26 mouse cellular contexts compared by ENCODE assay signal in the genomic region with DNA sequence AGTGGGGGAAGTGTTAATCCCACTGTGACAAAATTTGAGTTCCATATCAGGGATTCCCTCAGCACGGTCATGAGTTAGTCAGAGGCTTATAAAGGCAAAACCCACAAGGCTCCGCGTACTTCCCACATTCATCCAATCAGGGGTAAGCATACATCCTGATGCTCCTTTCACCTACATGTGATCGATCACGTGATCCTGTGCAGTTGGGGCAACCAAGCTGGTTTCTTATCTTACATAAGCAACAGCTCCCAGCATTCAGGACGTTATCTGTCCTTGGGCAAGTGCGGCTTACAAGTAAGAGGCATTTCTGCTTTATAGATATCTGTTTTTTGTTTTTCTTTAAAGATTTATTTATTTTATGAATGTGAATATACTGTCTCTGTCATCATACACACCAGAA.
DNase-seq lines count a peak whose midpoint lies in the region; TF ChIP-seq lines count a peak whose summit lies in the region.
"Had no signal": no experiment of that assay in that cellular context is flagged by ENCODE, and none has a peak within 500 bp of the region (broad histone marks: within the 10 kb centered on the region; RNA-seq: fewer than 3 reads in every experiment).

No protein-coding gene starts in this region.

- no peak for TF ChIP-seq POLR2A in kidney, adult 2 months (IDR thresholded peaks at IDR 0.05; ENCODE audit: low read depth, low read length)

- TF ChIP-seq CTCF in C2C12 (IDR thresholded peaks at IDR 0.05; ENCODE audit: control insufficient read depth, insufficient read depth, insufficient read length) = no peak
- no peak for TF ChIP-seq CTCF in kidney, adult 2 months (conservative IDR thresholded peaks at IDR 0.05; ENCODE audit: insufficient read depth, insufficient read length, low read depth, low read length)

- H3K36me3 ChIP-seq in C2C12 (ENCODE audit: control insufficient read depth, insufficient read depth) = no peaks in the 10 kb centered on the region
- peaks cover 2% of the 10 kb centered on the region; the same call in 1 of the 2 replicates for H3K36me3 ChIP-seq in ES-E14 (ENCODE audit: control insufficient read depth, insufficient read depth, low read length, poor library complexity, severe bottlenecking)
- H3K36me3 ChIP-seq in kidney, adult 2 months (ENCODE audit: control insufficient read depth, insufficient read depth, low read length) = no peaks in the 10 kb centered on the region
- H3K36me3 ChIP-seq: embryonic facial prominence, embryonic 10.5 days; embryonic facial prominence, embryonic 13.5 days; forebrain, embryonic 12.5 days; forebrain, embryonic 15.5 days; heart, embryonic 12.5 days; heart, embryonic 15.5 days; hindbrain, embryonic 10.5 days; hindbrain, embryonic 15.5 days had no signal

- no peak for DNase-seq in ES-E14 (ENCODE audit: low read depth, low spot score)
- peak; percentile 58 for DNase-seq in ZHBTc4 (ENCODE audit: low read depth, low spot score)
- no peak for DNase-seq in cerebellum, postnatal 4 days (ENCODE audit: low spot score in 2 of 2)
- DNase-seq in kidney, adult 2 months = no peak
- DNase-seq in left cerebral cortex, postnatal 10 days (ENCODE audit: extremely low spot score in 1 of 2, low spot score in 2 of 2) = no peak
- DNase-seq: adrenal gland, adult 8-10 months; adrenal gland, postnatal 25 days; cerebellum, adult 18-20 months; cerebellum, adult 9-10 months; cerebellum, postnatal 25 days; embryo, embryonic 11 days; gastrocnemius, postnatal 25 days; heart, adult 18-20 months; heart, postnatal 10 days; heart, postnatal 36 days had no signal

- intact Hi-C loops in left cerebral cortex, postnatal 10 days (cut with DNase I) = no loop called here

- H3K4me3 ChIP-seq in C2C12 (ENCODE audit: insufficient read depth, poor library complexity, severe bottlenecking) (no peak overlapping the region), ES-E14 (ENCODE audit: insufficient read depth in 1 of 2, low read depth in 1 of 2, low read length in 2 of 2, poor library complexity in 1 of 2, severe bottlenecking in 1 of 2) (no peak overlapping the region)
- no peak overlapping the region for H3K4me3 ChIP-seq in kidney, adult 2 months (ENCODE audit: insufficient read depth, low read depth, low read length)
- H3K4me3 ChIP-seq: embryonic facial prominence, embryonic 10.5 days; embryonic facial prominence, embryonic 13.5 days; erythroblast, embryonic 14.5 days; forebrain, embryonic 12.5 days; forebrain, embryonic 15.5 days; heart, embryonic 12.5 days; heart, embryonic 15.5 days; hindbrain, embryonic 10.5 days; hindbrain, embryonic 15.5 days had no signal

- no peaks in the 10 kb centered on the region for H3K27me3 ChIP-seq in C2C12 (ENCODE audit: control insufficient read depth, insufficient read depth, insufficient read length)
- H3K27me3 ChIP-seq in kidney, adult 2 months (replicated peaks; ENCODE audit: control insufficient read depth, insufficient read depth, low read length) = 0 out of 2 replicates have a peak, but pooled peaks cover 6% of the 10 kb centered on the region
- H3K27me3 ChIP-seq: CH12.LX; embryonic facial prominence, embryonic 13.5 days; forebrain, embryonic 12.5 days; forebrain, embryonic 15.5 days; heart, embryonic 12.5 days; heart, embryonic 15.5 days; hindbrain, embryonic 15.5 days had no signal

- no peaks in the 10 kb centered on the region for H3K79me3 ChIP-seq in C2C12 (ENCODE audit: low read depth)

- H3K4me1 ChIP-seq in ES-E14 (ENCODE audit: control insufficient read depth in 2 of 2, insufficient read depth in 2 of 2, low read length in 2 of 2, poor library complexity in 1 of 2) = peaks cover 5 to 8% of the 10 kb centered on the region in 2 experiments; a peak in 2 of 4 replicates
- no peaks in the 10 kb centered on the region; the same call in 1 of the 2 replicates for H3K4me1 ChIP-seq in kidney, adult 2 months (ENCODE audit: control insufficient read depth, insufficient read depth, low read length)
- H3K4me1 ChIP-seq: embryonic facial prominence, embryonic 13.5 days; forebrain, embryonic 15.5 days; heart, embryonic 12.5 days; heart, embryonic 15.5 days had no signal

- 0 out of 2 replicates have a peak overlapping the region, but pooled peaks have one; percentile 43 for H3K9ac ChIP-seq in ES-E14 (ENCODE audit: insufficient read depth, low read depth, low read length, poor library complexity, severe bottlenecking)
- H3K9ac ChIP-seq: embryonic facial prominence, embryonic 13.5 days; forebrain, embryonic 12.5 days; forebrain, embryonic 15.5 days; heart, embryonic 12.5 days; heart, embryonic 15.5 days; hindbrain, embryonic 15.5 days had no signal

- WGBS in kidney, adult 2 months = 89% methylated on average over 7 of the region's 7 CpGs

- H3ac ChIP-seq in C2C12 (ENCODE audit: control insufficient read depth, insufficient read length, low read depth) = no peak overlapping the region

- H3K27ac ChIP-seq in ES-E14 (ENCODE audit: insufficient read depth, low read depth, low read length, poor library complexity, severe bottlenecking) = peak overlapping the region; percentile 70; the same call in 1 of the 2 replicates
- H3K27ac ChIP-seq in kidney, adult 2 months (ENCODE audit: insufficient read depth, low read depth, low read length) = no peak overlapping the region
- H3K27ac ChIP-seq: embryonic facial prominence, embryonic 10.5 days; embryonic facial prominence, embryonic 13.5 days; forebrain, embryonic 12.5 days; forebrain, embryonic 15.5 days; heart, embryonic 15.5 days; hindbrain, embryonic 10.5 days; hindbrain, embryonic 15.5 days had no signal

- H3K9me3 ChIP-seq in ES-E14 (ENCODE audit: control insufficient read depth, insufficient read depth, low read depth, low read length) = no peaks in the 10 kb centered on the region
- H3K9me3 ChIP-seq: embryonic facial prominence, embryonic 10.5 days; embryonic facial prominence, embryonic 13.5 days; forebrain, embryonic 12.5 days; forebrain, embryonic 15.5 days; heart, embryonic 12.5 days; heart, embryonic 15.5 days; hindbrain, embryonic 10.5 days; hindbrain, embryonic 15.5 days had no signal

- in situ Hi-C loops in ES-E14 (cut with MboI; ENCODE audit: low sequenced_read_pairs in 2 of 2, unreplicated experiment in 2 of 2) = loop anchor here in 1 of 2 experiments (5.0 kb wide), 1 partner anchor 689 kb away; no protein-coding TSS in a partner anchor

- H3K79me2 ChIP-seq in C2C12 (ENCODE audit: control insufficient read depth, insufficient read depth) = no peaks in the 10 kb centered on the region

TF ChIP-seq in C2C12, 6 proteins besides CTCF, POLR2A, EP300 and RAD21:
- TF ChIP-seq USF1 (IDR thresholded peaks at IDR 0.05; ENCODE audit: low read depth) (peak; percentile 46), MAX (IDR thresholded peaks at IDR 0.05) (no peak), FOSL1 (IDR thresholded peaks at IDR 0.05; ENCODE audit: insufficient read depth, low read length, poor library complexity, severe bottlenecking) (no peak), MYOG (IDR thresholded peaks at IDR 0.05; ENCODE audit: control insufficient read depth, extremely low read depth, insufficient read length) (no peak), MYOD1 (IDR thresholded peaks at IDR 0.05; ENCODE audit: control insufficient read depth, insufficient read length, low read depth) (no peak)

TF ChIP-seq in ES-E14, 5 proteins besides CTCF, POLR2A, EP300 and RAD21:
- no peak for TF ChIP-seq ZC3H11A (IDR thresholded peaks at IDR 0.05; ENCODE audit: borderline replicate concordance, low read depth, low read length)
- TF ChIP-seq HCFC1 (IDR thresholded peaks at IDR 0.05; ENCODE audit: borderline replicate concordance, insufficient read depth, low read length) = no peak
- TF ChIP-seq ZNF384 (IDR thresholded peaks at IDR 0.05; ENCODE audit: low read depth, low read length) = no peak
- no peak for TF ChIP-seq MAFK (IDR thresholded peaks at IDR 0.05; ENCODE audit: insufficient read depth, low read depth, low read length)
